8 mouse cellular contexts compared by ENCODE assay signal in the genomic region with DNA sequence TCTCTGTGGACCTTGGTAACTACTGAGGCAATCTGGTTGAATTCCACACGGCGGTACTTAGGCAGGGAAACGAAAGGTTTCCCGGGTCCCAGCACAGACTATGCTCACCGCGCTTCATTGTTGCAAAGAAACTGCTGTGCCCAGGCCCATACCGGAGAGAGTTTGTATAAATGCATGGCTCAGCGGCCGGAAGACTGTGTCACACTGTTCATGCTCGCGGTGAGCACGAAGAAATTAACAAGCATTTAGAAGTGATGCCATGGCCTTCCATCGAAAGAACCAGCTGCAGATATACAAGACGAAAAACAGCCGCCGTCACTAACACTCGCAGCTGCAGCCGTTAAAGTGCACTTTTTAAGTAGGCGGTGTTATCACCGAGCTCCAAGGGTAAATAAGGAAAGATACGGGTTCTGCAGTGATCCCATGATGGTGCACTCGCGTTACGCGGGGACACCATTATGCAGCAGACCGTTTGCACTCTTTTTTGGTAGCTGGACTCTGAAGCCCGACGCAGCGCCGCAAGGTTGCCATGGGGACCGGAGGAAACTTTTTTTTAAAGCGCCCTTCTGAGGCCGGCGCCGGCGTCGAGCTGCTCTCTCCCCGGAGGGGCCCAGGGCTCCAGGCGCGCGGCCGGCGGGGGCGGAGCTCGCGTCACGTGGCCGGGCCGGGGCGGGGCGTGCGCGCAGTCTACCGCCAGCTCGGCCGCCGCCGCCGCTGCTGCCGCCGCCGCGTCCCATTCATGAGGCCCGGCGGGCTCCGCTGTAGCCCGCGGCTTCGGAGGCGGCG. TPM values are rescaled to one million over a fixed set of nuclear protein-coding genes. Genes with fewer than 3 reads are reported as not detected.
DNase-seq lines count a peak whose midpoint lies in the region; ATAC-seq lines count a peak whose summit lies in the region.

No protein-coding gene starts in this region.

- 0 out of 2 replicates have a peak, but pooled peaks cover 7% of the 10 kb centered on the region for H3K36me3 ChIP-seq in forebrain, embryonic 10.5 days (replicated peaks)
- no peaks in the 10 kb centered on the region for H3K36me3 ChIP-seq in heart, embryonic 15.5 days
- H3K36me3 ChIP-seq in liver, embryonic 13.5 days: no peaks in the 10 kb centered on the region
- no peaks in the 10 kb centered on the region for H3K36me3 ChIP-seq in stomach, embryonic 14.5 days (ENCODE audit: control insufficient read depth, insufficient read depth, low read length)

- peak; percentile 95 for ATAC-seq in heart, embryonic 15.5 days (replicated peaks; ENCODE audit: insufficient number of reproducible peaks, insufficient read depth, low FRiP score, low read depth)
- ATAC-seq in liver, embryonic 13.5 days (ENCODE audit: low read depth): peak; percentile 94
- peak; percentile 98 for ATAC-seq in stomach, embryonic 14.5 days (ENCODE audit: insufficient number of reproducible peaks, insufficient read depth, low FRiP score, low read depth)

- H3K4me2 ChIP-seq in heart, embryonic 15.5 days: peak overlapping the region; percentile 73
- H3K4me2 ChIP-seq in liver, embryonic 13.5 days: peak overlapping the region; percentile 96
- H3K4me2 ChIP-seq in stomach, embryonic 14.5 days (replicated peaks; ENCODE audit: low read depth, low read length): peak overlapping the region; percentile 88

- under 1% methylated on average over 71 of the region's 71 CpGs for WGBS in forebrain, embryonic 10.5 days
- WGBS in heart, embryonic 15.5 days: under 1% methylated on average over 71 of the region's 71 CpGs
- WGBS in liver, embryonic 13.5 days (ENCODE audit: insufficient replicate concordance): under 1% methylated on average over 67 of the region's 71 CpGs
- under 1% methylated on average over 65 of the region's 71 CpGs for WGBS in stomach, embryonic 14.5 days

- no peaks in the 10 kb centered on the region for H3K9me3 ChIP-seq in forebrain, embryonic 10.5 days
- H3K9me3 ChIP-seq in heart, embryonic 15.5 days (replicated peaks): no peaks in the 10 kb centered on the region
- H3K9me3 ChIP-seq in liver, embryonic 13.5 days (replicated peaks): no peaks in the 10 kb centered on the region
- H3K9me3 ChIP-seq in stomach, embryonic 14.5 days (ENCODE audit: control insufficient read depth, low read depth, low read length): no peaks in the 10 kb centered on the region

- peak; percentile 81 to 82 for DNase-seq in CD8-positive naive resting alpha-beta T cell, adult 2 months (ENCODE audit: low read depth in 2 of 2, low spot score in 2 of 2)
- peak; percentile 85 for DNase-seq in c-Kit-negative CD71-positive TER-119-positive erythroid progenitor cells, embryonic 14.5 days (ENCODE audit: low read depth, low spot score)
- DNase-seq in forebrain, embryonic 10.5 days (ENCODE audit: extremely low spot score, low spot score): peak; percentile 90
- DNase-seq in kidney, postnatal 14 days: peak; percentile 96
- DNase-seq in liver, embryonic 13.5 days: peak; percentile 90
- peak; percentile 85 to 90 for DNase-seq in natural killer cell, adult 2 months (ENCODE audit: low spot score in 2 of 2)

- H3K27me3 ChIP-seq in forebrain, embryonic 10.5 days (ENCODE audit: poor library complexity, severe bottlenecking): peaks cover 19% of the 10 kb centered on the region
- no peaks in the 10 kb centered on the region for H3K27me3 ChIP-seq in heart, embryonic 15.5 days
- no peaks in the 10 kb centered on the region for H3K27me3 ChIP-seq in liver, embryonic 13.5 days
- no peaks in the 10 kb centered on the region for H3K27me3 ChIP-seq in stomach, embryonic 14.5 days (ENCODE audit: control insufficient read depth, insufficient read depth, low read length)

- peaks cover 44% of the 10 kb centered on the region for H3K4me1 ChIP-seq in forebrain, embryonic 10.5 days
- H3K4me1 ChIP-seq in heart, embryonic 15.5 days (replicated peaks): peaks cover 31% of the 10 kb centered on the region
- H3K4me1 ChIP-seq in liver, embryonic 13.5 days (replicated peaks): peaks cover 66% of the 10 kb centered on the region
- peaks cover 22% of the 10 kb centered on the region; the same call in 1 of the 2 replicates for H3K4me1 ChIP-seq in stomach, embryonic 14.5 days (ENCODE audit: control insufficient read depth, insufficient read depth, low read length)

- peak overlapping the region; percentile 98 for H3K27ac ChIP-seq in forebrain, embryonic 10.5 days
- H3K27ac ChIP-seq in heart, embryonic 15.5 days: peak overlapping the region; percentile 85
- H3K27ac ChIP-seq in liver, embryonic 13.5 days: peak overlapping the region; percentile 95
- H3K27ac ChIP-seq in stomach, embryonic 14.5 days (ENCODE audit: low read length): peak overlapping the region; percentile 87

- peak overlapping the region; percentile 86 for H3K4me3 ChIP-seq in forebrain, embryonic 10.5 days
- H3K4me3 ChIP-seq in heart, embryonic 15.5 days: peak overlapping the region; percentile 83
- H3K4me3 ChIP-seq in liver, embryonic 13.5 days (replicated peaks): peak overlapping the region; percentile 97
- H3K4me3 ChIP-seq in stomach, embryonic 14.5 days (ENCODE audit: low read depth, low read length): peak overlapping the region; percentile 72

- H3K9ac ChIP-seq in heart, embryonic 15.5 days: peak overlapping the region; percentile 86
- peak overlapping the region; percentile 100 for H3K9ac ChIP-seq in liver, embryonic 13.5 days
- H3K9ac ChIP-seq in stomach, embryonic 14.5 days (replicated peaks; ENCODE audit: low read depth, low read length): peak overlapping the region; percentile 94

RNA-seq across cellular contexts. Expression of gene Lpin2, which starts 0.7 kb away (rescaled TPM):
- 47.6 and 48.0 TPM in 2 replicates for polyA plus RNA-seq in forebrain, embryonic 10.5 days (2016; fragmentation: Nextera tagmentation; extraction: Ambion mirVana)
- 12.3 and 15.8 TPM in 2 replicates for polyA plus RNA-seq in heart, embryonic 15.5 days (2015; fragmentation: Nextera tagmentation; extraction: Ambion mirVana)
- polyA plus RNA-seq in liver, embryonic 13.5 days (2015; fragmentation: Nextera tagmentation; extraction: Ambion mirVana): 38.0 and 43.2 TPM in 2 replicates
- polyA plus RNA-seq in stomach, embryonic 14.5 days (2014; fragmentation: Nextera tagmentation; extraction: Ambion mirVana): 37.5 and 38.6 TPM in 2 replicates

Comparison
In these comparisons a context has a peak if more than half of its experiments do, and no peak if none do; other contexts are left out.
1. Peak in every context shown above with its lines: DNase-seq, ATAC-seq, H3K4me3 ChIP-seq and H3K27ac ChIP-seq.